ENCODE assay signal across 8 mouse cellular contexts in genomic region chr8:18388353-18388752, GRCm38 (mm10).
A peak's percentile ranks its signal among the peaks of the same experiment; 100 is the strongest.
DNase-seq lines count a peak whose midpoint lies in the region; ATAC-seq and TF ChIP-seq lines count a peak whose summit lies in the region.

No protein-coding gene starts in this region.

- DNase-seq in heart, postnatal 0 days (ENCODE audit: low spot score) = no peak
- DNase-seq in heart, embryonic 10.5 days (ENCODE audit: low spot score) = no peak
- peak; percentile 5 for DNase-seq in cerebellum, adult 9-10 months
- DNase-seq in layer of hippocampus, postnatal 14 days (ENCODE audit: low spot score in 2 of 2) = peak; percentile 18 to 41
- DNase-seq in heart, postnatal 36 days = no peak

- 4% methylated on average over 5 of the region's 5 CpGs for WGBS in heart, postnatal 0 days
- WGBS in heart, embryonic 10.5 days = 3% methylated on average over 5 of the region's 5 CpGs
- WGBS in midbrain, embryonic 16.5 days = 5% methylated on average over 5 of the region's 5 CpGs

- peak; percentile 46 for TF ChIP-seq CTCF in heart, postnatal 0 days (IDR thresholded peaks at IDR 0.05; ENCODE audit: low read depth)
- peak; percentile 92 for TF ChIP-seq CTCF in ES-Bruce4 (IDR thresholded peaks at IDR 0.05; ENCODE audit: low read depth, low read length)

- no peak overlapping the region for H3K4me3 ChIP-seq in heart, postnatal 0 days (ENCODE audit: low read depth, low read length)
- H3K4me3 ChIP-seq in heart, embryonic 10.5 days = no peak overlapping the region
- H3K4me3 ChIP-seq in ES-Bruce4 (ENCODE audit: low read depth, low read length) = no peak overlapping the region
- H3K4me3 ChIP-seq in midbrain, embryonic 16.5 days (ENCODE audit: low read depth, low read length) = no peak overlapping the region

- TF ChIP-seq EP300 in heart, postnatal 0 days (IDR thresholded peaks at IDR 0.05; ENCODE audit: low read depth) = no peak
- no peak for TF ChIP-seq EP300 in ES-Bruce4 (IDR thresholded peaks at IDR 0.05; ENCODE audit: insufficient read depth, low read depth, low read length)

- H3K4me1 ChIP-seq in heart, postnatal 0 days (ENCODE audit: control insufficient read depth, insufficient read depth) = no peaks in the 10 kb centered on the region
- H3K4me1 ChIP-seq in heart, embryonic 10.5 days = no peaks in the 10 kb centered on the region
- H3K4me1 ChIP-seq in ES-Bruce4 (ENCODE audit: control insufficient read depth, insufficient read depth, low read length) = no peaks in the 10 kb centered on the region
- no peaks in the 10 kb centered on the region for H3K4me1 ChIP-seq in midbrain, embryonic 16.5 days (ENCODE audit: control insufficient read depth, insufficient read depth, low read length)

- no peaks in the 10 kb centered on the region for H3K36me3 ChIP-seq in heart, postnatal 0 days (replicated peaks; ENCODE audit: control insufficient read depth, insufficient read depth, low read length)
- no peaks in the 10 kb centered on the region for H3K36me3 ChIP-seq in heart, embryonic 10.5 days
- no peaks in the 10 kb centered on the region for H3K36me3 ChIP-seq in ES-Bruce4 (ENCODE audit: control insufficient read depth, insufficient read depth, low read length, poor library complexity, severe bottlenecking)
- H3K36me3 ChIP-seq in midbrain, embryonic 16.5 days (ENCODE audit: control insufficient read depth, insufficient read depth, low read length) = no peaks in the 10 kb centered on the region

- no peak overlapping the region for H3K27ac ChIP-seq in heart, postnatal 0 days (ENCODE audit: low read depth)
- no peak overlapping the region for H3K27ac ChIP-seq in heart, embryonic 10.5 days
- H3K27ac ChIP-seq in ES-Bruce4 (ENCODE audit: insufficient read depth, low read length) = no peak overlapping the region
- no peak overlapping the region for H3K27ac ChIP-seq in midbrain, embryonic 16.5 days (ENCODE audit: low read length)

- no peaks in the 10 kb centered on the region for H3K27me3 ChIP-seq in heart, postnatal 0 days (ENCODE audit: control insufficient read depth, insufficient read depth, low read length)
- H3K27me3 ChIP-seq in heart, embryonic 10.5 days (ENCODE audit: insufficient read depth, poor library complexity, severe bottlenecking) = no peaks in the 10 kb centered on the region
- no peaks in the 10 kb centered on the region for H3K27me3 ChIP-seq in ES-Bruce4 (ENCODE audit: control insufficient read depth, insufficient read depth, low read length, poor library complexity, severe bottlenecking)
- H3K27me3 ChIP-seq in midbrain, embryonic 16.5 days (ENCODE audit: control insufficient read depth, insufficient read depth, low read depth, low read length) = no peaks in the 10 kb centered on the region

- ATAC-seq in heart, postnatal 0 days (ENCODE audit: insufficient read depth, low read depth) = no peak
- peak; percentile 50; the same call in 1 of the 2 replicates for ATAC-seq in frontal cortex, adult (ENCODE audit: low TSS enrichment)
- ATAC-seq in midbrain, embryonic 16.5 days = 0 out of 2 replicates have a peak, but pooled peaks have one; percentile 64

- H3K4me2 ChIP-seq in heart, postnatal 0 days (ENCODE audit: low read depth, low read length) = no peak overlapping the region
- H3K4me2 ChIP-seq in midbrain, embryonic 16.5 days (ENCODE audit: low read length) = no peak overlapping the region

- intact Hi-C loops in heart, postnatal 36 days (cut with DNase I) = no loop called here

- H3K9me3 ChIP-seq in heart, postnatal 0 days (replicated peaks; ENCODE audit: control insufficient read depth, low read length) = no peaks in the 10 kb centered on the region
- no peaks in the 10 kb centered on the region for H3K9me3 ChIP-seq in heart, embryonic 10.5 days
- no peaks in the 10 kb centered on the region for H3K9me3 ChIP-seq in ES-Bruce4 (replicated peaks; ENCODE audit: control insufficient read depth, insufficient read depth, low read length, poor library complexity, severe bottlenecking)
- no peaks in the 10 kb centered on the region for H3K9me3 ChIP-seq in midbrain, embryonic 16.5 days (replicated peaks; ENCODE audit: control insufficient read depth, low read length, poor library complexity, severe bottlenecking)

- TF ChIP-seq POLR2A in ES-Bruce4 (IDR thresholded peaks at IDR 0.05; ENCODE audit: insufficient read depth, low read length) = no peak

- no peak overlapping the region for H3K9ac ChIP-seq in heart, postnatal 0 days (replicated peaks; ENCODE audit: low read depth, low read length)
- H3K9ac ChIP-seq in ES-Bruce4 (ENCODE audit: low read depth, poor library complexity, severe bottlenecking) = no peak overlapping the region
- H3K9ac ChIP-seq in midbrain, embryonic 16.5 days (ENCODE audit: low read depth, low read length) = no peak overlapping the region

Comparison
In these comparisons a context has a peak if more than half of its experiments do, and no peak if none do; other contexts are left out.
1. DNase-seq: peak in cerebellum, adult 9-10 months (single experiment) and layer of hippocampus, postnatal 14 days (2 of 2); none in heart, postnatal 0 days (single experiment), heart, embryonic 10.5 days (single experiment) and heart, postnatal 36 days (0 of 2).